Mouse (Mus musculus) intestine, embryonic 16.5 days (tissue): ENCODE measurements around the gene Wnk3. TPM values are rescaled to one million over a fixed set of nuclear protein-coding genes. Genes with fewer than 3 reads are reported as not detected.
A peak's percentile ranks its signal among the peaks of the same experiment; 100 is the strongest.

Experiments used
- ATAC-seq: fragments of 200-750 bp; cut with Nextera tagmentation; 2 replicates; pipeline ENCODE4 v1.8.0; 2017; ENCODE audit warnings: moderate TSS enrichment, moderate library complexity
- H3K27ac ChIP-seq: fragments of 300-500 bp; sonication (generic); 2 replicates; pipeline ENCODE4 v1.5.1; 2014; ENCODE audit warnings: mild to moderate bottlenecking, low read length
- H3K27me3 ChIP-seq: fragments of 300-500 bp; sonication (generic); replicated peaks from 2 replicates; pipeline ENCODE4 v1.6.1; 2014; ENCODE audit warnings: low read length, control low read depth, mixed read lengths; ENCODE audit not compliant: control insufficient read depth, insufficient read depth
- H3K36me3 ChIP-seq: fragments of 300-500 bp; sonication (generic); 2 replicates; pipeline ENCODE4 v1.6.1; 2014; ENCODE audit warnings: low read length, control low read depth; ENCODE audit not compliant: control insufficient read depth, insufficient read depth
- H3K4me1 ChIP-seq: fragments of 300-500 bp; sonication (generic); 2 replicates; pipeline ENCODE4 v1.6.1; 2014; ENCODE audit warnings: low read length, control low read depth, mixed read lengths; ENCODE audit not compliant: control insufficient read depth, insufficient read depth
- H3K4me2 ChIP-seq: fragments of 300-500 bp; sonication (generic); 2 replicates; pipeline ENCODE4 v1.6.1; 2014; ENCODE audit warnings: low read depth, low read length, control low read depth
- H3K4me3 ChIP-seq: fragments of 300-500 bp; sonication (generic); 2 replicates; pipeline ENCODE4 v1.5.1; 2014; ENCODE audit warnings: mild to moderate bottlenecking, low read length
- H3K9ac ChIP-seq: fragments of 300-500 bp; sonication (generic); 2 replicates; pipeline ENCODE4 v1.6.1; 2014; ENCODE audit warnings: low read depth, low read length
- H3K9me3 ChIP-seq: fragments of 300-500 bp; sonication (generic); 2 replicates; pipeline ENCODE4 v1.6.1; 2016; ENCODE audit warnings: low read length, control low read depth; ENCODE audit not compliant: control insufficient read depth
- WGBS: fragments of 180-500 bp; shearing (Covaris S2); extraction: QIAGEN DNeasy Blood & Tissue Kit; methylation state at CpG from one replicate; pipeline ENCODE4 v1.1.7; 2014; 5-methylcytosine and 5-hydroxymethylcytosine counted together
- polyA plus RNA-seq: library from polyadenylated mRNA; unstranded; fragments of >200 nt; fragmentation: Nextera tagmentation; extraction: Ambion mirVana; gene quantifications from 2 replicates; pipeline ENCODE4 v1.2.1, GENCODE M21; 2015

Wnk3 gene
- polyA plus RNA-seq, 1 experiment from 2014 or later, result 0.60 TPM

DNA sequence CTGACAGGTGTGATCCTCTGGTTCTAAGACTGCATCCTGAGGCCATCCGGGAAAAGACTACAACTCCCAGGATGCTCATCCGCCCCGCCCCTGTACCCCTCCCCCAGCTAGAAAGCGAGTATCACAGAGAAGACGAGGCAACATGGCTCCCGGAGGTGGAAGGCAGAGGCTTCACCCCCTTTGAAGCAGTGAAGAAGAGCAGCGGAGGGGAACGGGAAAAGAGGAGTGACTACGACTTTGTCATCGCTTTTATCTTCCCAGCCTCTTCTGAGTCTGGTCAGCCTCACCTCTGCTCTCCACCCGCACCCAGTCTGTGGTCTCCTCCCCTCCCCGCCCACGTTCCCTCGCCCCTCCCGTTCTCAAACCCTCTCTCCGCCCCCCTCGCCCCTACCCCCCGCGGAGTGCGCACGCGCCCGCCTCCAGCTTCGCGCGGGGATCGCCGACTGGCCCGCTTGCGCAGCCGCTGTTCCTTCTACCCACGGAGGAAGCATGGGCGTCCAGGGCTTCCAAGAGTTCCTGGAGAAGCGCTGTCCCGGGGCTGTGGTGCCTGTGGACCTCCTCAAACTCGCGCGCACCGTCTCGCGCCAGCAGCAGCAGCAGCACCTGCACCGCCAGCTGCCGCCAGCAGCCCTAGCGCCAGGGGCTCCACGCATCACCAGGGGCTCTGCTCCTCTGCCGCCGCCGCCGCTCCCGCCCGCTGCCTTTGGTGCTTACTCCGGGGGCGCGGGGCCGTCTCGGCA, 146.1 kb downstream of the Wnk3 start, which contains the start of gene Fam120c:
Gene Fam120c (plus strand): TSS at position 415 of the 740 bp plus-strand sequence.
- Histone ChIP-seq H3K36me3 (no peaks in the 10 kb centered on the region), H3K9me3 (no peaks in the 10 kb centered on the region), H3K4me3 (peak within 1 kb of the TSS; percentile 72), H3K27me3 (no peaks in the 10 kb centered on the region), H3K27ac (peak within 1 kb of the TSS; percentile 83), H3K4me2 (peak within 1 kb of the TSS; percentile 56), H3K9ac (peak within 1 kb of the TSS; percentile 78), H3K4me1 (peaks cover 3% of the 10 kb centered on the region; the same call in 1 of the 2 replicates)
- ATAC-seq, result peak; percentile 94
- 12% methylated on average over 39 of the region's 56 CpGs for WGBS

DNA sequence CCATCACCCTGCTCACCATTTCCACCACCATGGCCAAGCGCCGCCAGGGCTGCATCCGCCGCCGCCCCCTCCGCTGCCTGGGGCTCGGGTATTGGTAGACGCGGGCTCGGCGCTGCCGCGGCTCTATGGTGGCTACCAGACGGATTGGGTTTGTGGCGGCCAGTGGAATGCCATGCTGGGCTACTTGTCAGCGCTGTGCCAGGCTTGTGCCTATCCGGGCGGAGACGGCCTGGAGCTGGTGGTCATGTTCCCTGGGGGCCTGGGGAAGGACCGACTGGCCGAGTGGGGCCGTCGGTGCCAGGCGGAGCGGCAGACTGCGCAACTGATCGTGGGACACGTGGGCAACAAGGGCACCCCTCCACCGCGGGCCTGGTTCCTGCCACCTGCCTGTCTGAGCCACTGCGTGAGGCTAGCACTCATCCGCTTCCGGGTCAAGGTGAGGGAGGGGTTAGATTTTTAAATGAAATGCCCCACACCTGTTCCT, 146.7 kb downstream of the Wnk3 start:
- H3K9ac ChIP-seq, result peak overlapping the region; percentile 78
- WGBS, result 29% methylated on average over 33 of the region's 33 CpGs
- peak overlapping the region; percentile 56 for H3K4me2 ChIP-seq
- peak overlapping the region; percentile 83 for H3K27ac ChIP-seq
- peak; percentile 65 for ATAC-seq
- no peaks in the 10 kb centered on the region for H3K9me3 ChIP-seq
- peaks cover 3% of the 10 kb centered on the region; the same call in 1 of the 2 replicates for H3K4me1 ChIP-seq
- no peaks in the 10 kb centered on the region for H3K27me3 ChIP-seq
- H3K4me3 ChIP-seq, result peak overlapping the region; percentile 72
- H3K36me3 ChIP-seq, result no peaks in the 10 kb centered on the region

DNA sequence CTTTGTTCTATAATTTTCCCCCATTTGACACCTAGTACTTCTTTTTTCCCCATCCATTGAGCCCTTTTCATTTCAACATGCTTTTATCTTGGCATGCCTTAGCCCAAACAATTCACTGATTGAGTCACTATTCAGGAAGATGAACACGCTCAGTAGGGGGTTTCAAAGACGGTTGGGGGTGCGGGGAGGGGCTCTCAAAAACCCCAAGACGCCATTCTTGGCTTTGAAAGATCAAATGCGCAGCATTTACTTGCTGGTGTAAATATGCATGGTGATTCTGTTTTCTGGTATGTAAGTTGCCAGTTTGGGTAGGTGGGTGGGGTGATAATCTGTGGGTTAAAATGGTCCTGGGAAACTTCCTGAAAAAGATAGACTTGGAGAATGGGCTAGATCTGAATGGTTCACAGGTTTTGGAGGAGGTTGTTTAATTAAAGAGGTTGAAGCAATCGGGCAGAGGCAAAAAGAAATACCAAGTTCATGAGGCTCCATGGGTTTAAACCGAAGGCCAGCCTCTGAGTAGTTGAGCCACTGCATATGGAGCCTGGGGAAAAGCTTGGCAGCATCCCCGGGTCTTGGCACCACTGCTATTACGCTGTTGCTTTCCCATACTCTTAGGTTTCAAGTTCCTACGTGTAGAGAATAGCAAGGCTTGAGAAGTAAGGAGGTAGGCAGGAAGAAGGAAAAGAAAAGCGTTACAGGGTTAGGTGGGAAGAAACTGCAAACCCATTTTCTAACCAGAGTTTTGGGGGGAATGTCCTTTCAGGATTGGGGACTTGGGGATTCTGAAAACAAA, 147.7 kb downstream of the Wnk3 start:
- ATAC-seq, result no peak
- H3K4me2 ChIP-seq, result peak overlapping the region; percentile 56
- H3K27me3 ChIP-seq, result no peaks in the 10 kb centered on the region
- H3K4me1 ChIP-seq, result peaks cover 3% of the 10 kb centered on the region; the same call in 1 of the 2 replicates
- 35% methylated on average over 11 of the region's 11 CpGs for WGBS
- H3K36me3 ChIP-seq, result no peaks in the 10 kb centered on the region
- H3K4me3 ChIP-seq, result peak overlapping the region; percentile 72
- no peaks in the 10 kb centered on the region for H3K9me3 ChIP-seq
- H3K27ac ChIP-seq, result no peak overlapping the region
- H3K9ac ChIP-seq, result 0 out of 2 replicates have a peak overlapping the region, but pooled peaks have one; percentile 15

DNA sequence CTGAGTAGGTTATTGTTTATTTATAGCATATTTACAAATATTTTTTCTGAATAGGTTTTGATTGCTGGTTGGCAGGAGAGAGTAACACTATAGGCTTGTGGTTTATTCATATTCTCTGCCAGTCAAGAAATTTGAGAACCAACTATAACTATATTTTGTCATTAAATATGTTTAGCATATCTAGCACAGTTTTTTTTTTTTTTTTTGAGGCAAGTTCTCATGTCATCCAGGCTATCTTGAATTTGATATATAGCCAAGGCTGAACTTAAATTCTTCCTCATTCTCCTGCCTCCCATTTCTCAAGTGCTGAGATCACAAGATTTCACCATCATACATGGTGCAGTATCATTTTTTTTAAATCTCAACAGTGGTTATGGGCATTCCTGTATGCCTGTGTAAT, 149.4 kb downstream of the Wnk3 start:
- no peak overlapping the region for H3K27ac ChIP-seq
- no peaks in the 10 kb centered on the region for H3K9me3 ChIP-seq
- ATAC-seq, result no peak
- no peak overlapping the region for H3K4me2 ChIP-seq
- H3K36me3 ChIP-seq, result no peaks in the 10 kb centered on the region
- H3K4me1 ChIP-seq, result peaks cover 3% of the 10 kb centered on the region; the same call in 1 of the 2 replicates
- H3K4me3 ChIP-seq, result no peak overlapping the region
- no peak overlapping the region for H3K9ac ChIP-seq
- H3K27me3 ChIP-seq, result no peaks in the 10 kb centered on the region

DNA sequence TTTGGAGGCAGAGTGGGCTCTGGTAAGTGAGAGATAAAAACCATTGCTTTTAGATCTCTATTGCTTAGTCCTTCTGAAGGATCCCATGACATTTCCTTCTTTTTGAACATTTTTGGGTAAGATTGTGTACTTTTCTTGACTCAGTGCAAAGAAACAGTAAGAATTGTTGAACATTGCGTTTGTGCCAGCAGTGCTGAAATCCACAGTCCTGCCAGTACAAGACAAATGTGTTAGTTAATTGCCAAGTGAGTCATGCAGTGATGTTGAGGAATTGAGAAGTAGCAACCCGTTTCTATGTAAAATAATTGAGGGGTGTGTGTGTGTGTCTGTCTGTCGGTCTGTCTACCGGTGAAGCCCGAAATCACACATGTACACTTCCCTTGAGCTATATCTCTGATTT, 151.4 kb downstream of the Wnk3 start:
- Histone ChIP-seq H3K27me3 (no peaks in the 10 kb centered on the region), H3K4me3 (no peak overlapping the region), H3K36me3 (no peaks in the 10 kb centered on the region), H3K9ac (no peak overlapping the region), H3K4me1 (peaks cover 3% of the 10 kb centered on the region; the same call in 1 of the 2 replicates), H3K9me3 (no peaks in the 10 kb centered on the region), H3K4me2 (no peak overlapping the region), H3K27ac (no peak overlapping the region)
- WGBS, result 80% methylated on average over 5 of the region's 5 CpGs
- no peak for ATAC-seq

Other genes starting within 250 kb of the Wnk3 start
- gene Gnl3l, start 180.8 kb upstream of the Wnk3 start, polyA plus RNA-seq, result 20.7 and 21.1 TPM in 2 replicates
- 4.1 and 5.3 TPM in 2 replicates for gene Fgd1, start 151.9 kb upstream of the Wnk3 start, polyA plus RNA-seq
- 26.3 and 32.6 TPM in 2 replicates for gene Tsr2, start 101.5 kb upstream of the Wnk3 start, polyA plus RNA-seq
- gene Fam120c, start 146.1 kb downstream of the Wnk3 start, polyA plus RNA-seq, result 2.3 and 2.5 TPM in 2 replicates